Mouse (Mus musculus): ENCODE data around the gene Iqschfp. TPM values are rescaled to one million over a fixed set of nuclear protein-coding genes. Genes with fewer than 3 reads are reported as not detected.

Gene Iqschfp
- polyA plus RNA-seq, 1 experiment from 2014 or later = 0.10 TPM

DNA sequence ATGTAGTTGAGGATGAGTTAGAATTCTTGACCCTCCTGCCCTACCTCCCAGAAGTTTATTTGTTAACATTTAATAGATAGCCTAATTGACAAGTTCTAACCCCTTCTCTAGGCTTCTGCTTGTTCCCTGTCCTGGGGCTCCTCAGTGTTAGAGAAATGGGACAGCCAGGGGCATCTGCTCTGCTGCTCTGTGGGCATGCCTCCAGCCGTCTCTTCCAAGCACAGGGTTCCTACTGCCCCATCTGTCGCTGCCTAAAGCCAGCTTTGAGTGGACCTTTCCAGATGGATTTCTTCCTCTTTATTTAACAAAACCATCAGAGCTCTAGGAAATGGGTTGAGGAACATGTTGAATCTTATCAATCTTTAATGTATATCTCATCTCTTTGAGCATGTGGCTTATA lies 529.8 kb downstream of the Iqschfp start:
- no peaks in the 10 kb centered on the region for H3K27me3 ChIP-seq (ENCODE audit: control insufficient read depth, insufficient read depth, low read length)
- no peak for ATAC-seq (ENCODE audit: insufficient read depth, low FRiP score)
- H3K4me2 ChIP-seq (ENCODE audit: low read depth, low read length) = no peak overlapping the region
- H3K27ac ChIP-seq (ENCODE audit: low read length) = no peak overlapping the region
- no peaks in the 10 kb centered on the region for H3K9me3 ChIP-seq (replicated peaks; ENCODE audit: control insufficient read depth, low read length)
- no peaks in the 10 kb centered on the region for H3K4me1 ChIP-seq (ENCODE audit: control insufficient read depth, insufficient read depth, low read length)
- H3K4me3 ChIP-seq (replicated peaks; ENCODE audit: low read length) = no peak overlapping the region
- H3K9ac ChIP-seq (ENCODE audit: low read length) = no peak overlapping the region
- WGBS = 78% methylated on average over 2 of the region's 2 CpGs
- no peaks in the 10 kb centered on the region for H3K36me3 ChIP-seq (ENCODE audit: control insufficient read depth, insufficient read depth, low read length)

DNA sequence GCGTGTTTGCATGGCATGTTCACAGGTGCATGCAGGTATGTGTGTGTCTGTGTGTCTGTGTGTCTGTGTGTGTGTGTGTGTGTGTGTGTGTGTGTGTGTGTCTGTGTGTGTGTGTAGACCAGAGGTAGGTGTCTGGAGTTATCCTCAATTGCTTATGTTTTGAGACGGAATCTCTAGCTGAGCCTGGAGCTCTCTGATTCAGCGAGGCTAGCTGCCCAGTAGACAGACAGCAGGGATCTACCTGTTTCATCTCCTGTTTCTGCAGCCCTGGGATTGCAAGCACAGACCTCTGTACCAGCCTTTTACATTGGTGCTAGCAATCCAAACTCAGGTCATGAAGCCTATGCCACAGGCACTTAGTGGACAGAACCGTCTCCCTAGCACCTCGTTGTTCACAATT lies 536.0 kb downstream of the Iqschfp start:
- 77% methylated on average over 5 of the region's 5 CpGs for WGBS
- no peaks in the 10 kb centered on the region for H3K4me1 ChIP-seq (ENCODE audit: control insufficient read depth, insufficient read depth, low read length)
- ATAC-seq (ENCODE audit: insufficient read depth, low FRiP score) = no peak

DNA sequence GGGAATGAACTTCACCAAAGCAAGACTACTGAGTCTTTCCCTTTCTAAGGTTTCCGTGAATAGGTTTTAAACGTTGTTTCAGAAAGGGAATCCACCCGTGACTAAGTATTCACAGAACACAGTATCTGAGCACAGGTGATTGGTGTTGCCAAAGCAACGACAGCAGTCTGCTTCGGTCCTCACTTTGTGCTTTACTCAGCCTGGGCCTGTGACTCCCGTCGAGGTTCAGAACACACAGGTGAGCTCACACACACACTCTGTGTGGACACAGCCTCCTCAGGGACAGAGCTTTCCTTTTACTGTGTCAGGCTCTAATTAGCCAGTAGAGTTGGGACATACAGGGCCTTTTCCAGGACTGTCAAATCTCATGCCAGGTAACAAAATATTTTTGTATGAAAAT lies 542.4 kb downstream of the Iqschfp start:
- Histone ChIP-seq H3K9me3 (replicated peaks; ENCODE audit: control insufficient read depth, low read length) (no peaks in the 10 kb centered on the region), H3K36me3 (ENCODE audit: control insufficient read depth, insufficient read depth, low read length) (no peaks in the 10 kb centered on the region), H3K27ac (ENCODE audit: low read length) (no peak overlapping the region), H3K4me2 (ENCODE audit: low read depth, low read length) (no peak overlapping the region), H3K4me1 (ENCODE audit: control insufficient read depth, insufficient read depth, low read length) (no peaks in the 10 kb centered on the region), H3K27me3 (ENCODE audit: control insufficient read depth, insufficient read depth, low read length) (no peaks in the 10 kb centered on the region), H3K4me3 (replicated peaks; ENCODE audit: low read length) (no peak overlapping the region), H3K9ac (ENCODE audit: low read length) (no peak overlapping the region)
- 69% methylated on average over 7 of the region's 7 CpGs for WGBS
- no peak for ATAC-seq (ENCODE audit: insufficient read depth, low FRiP score)

More for the DNA sequence above, 536.0 kb downstream of the Iqschfp start:
- no peak overlapping the region for H3K9ac ChIP-seq (ENCODE audit: low read length)
- H3K9me3 ChIP-seq (replicated peaks; ENCODE audit: control insufficient read depth, low read length) = no peaks in the 10 kb centered on the region
- no peak overlapping the region for H3K4me3 ChIP-seq (replicated peaks; ENCODE audit: low read length)
- no peak overlapping the region for H3K4me2 ChIP-seq (ENCODE audit: low read depth, low read length)
- no peaks in the 10 kb centered on the region for H3K36me3 ChIP-seq (ENCODE audit: control insufficient read depth, insufficient read depth, low read length)
- no peaks in the 10 kb centered on the region for H3K27me3 ChIP-seq (ENCODE audit: control insufficient read depth, insufficient read depth, low read length)
- H3K27ac ChIP-seq (ENCODE audit: low read length) = no peak overlapping the region

DNA sequence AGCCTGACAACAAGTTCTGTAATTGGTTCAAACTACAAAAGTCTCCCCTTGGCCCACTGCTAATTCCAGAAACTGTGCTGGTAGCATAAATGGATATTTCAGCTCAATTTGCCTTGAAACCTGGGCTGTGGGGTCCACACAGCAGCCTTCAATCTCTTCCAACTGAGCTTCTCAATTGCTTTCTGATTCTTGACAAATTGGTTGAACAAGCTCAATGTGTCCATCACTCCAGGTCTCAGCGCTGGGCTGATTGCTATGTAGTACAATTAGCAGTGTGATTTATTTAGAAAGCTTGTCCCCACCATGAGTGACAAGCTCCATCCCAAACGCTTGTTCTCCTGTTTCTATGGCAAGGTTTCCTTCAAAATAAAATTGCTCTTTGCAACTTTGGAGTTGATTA lies 542.9 kb downstream of the Iqschfp start:
- Histone ChIP-seq H3K27me3 (ENCODE audit: control insufficient read depth, insufficient read depth, low read length) (no peaks in the 10 kb centered on the region), H3K9ac (ENCODE audit: low read length) (no peak overlapping the region), H3K4me1 (ENCODE audit: control insufficient read depth, insufficient read depth, low read length) (no peaks in the 10 kb centered on the region), H3K36me3 (ENCODE audit: control insufficient read depth, insufficient read depth, low read length) (no peaks in the 10 kb centered on the region), H3K4me2 (ENCODE audit: low read depth, low read length) (no peak overlapping the region), H3K4me3 (replicated peaks; ENCODE audit: low read length) (no peak overlapping the region), H3K27ac (ENCODE audit: low read length) (no peak overlapping the region), H3K9me3 (replicated peaks; ENCODE audit: control insufficient read depth, low read length) (no peaks in the 10 kb centered on the region)
- WGBS = 77% methylated on average over 2 of the region's 2 CpGs
- ATAC-seq (ENCODE audit: insufficient read depth, low FRiP score) = no peak

DNA sequence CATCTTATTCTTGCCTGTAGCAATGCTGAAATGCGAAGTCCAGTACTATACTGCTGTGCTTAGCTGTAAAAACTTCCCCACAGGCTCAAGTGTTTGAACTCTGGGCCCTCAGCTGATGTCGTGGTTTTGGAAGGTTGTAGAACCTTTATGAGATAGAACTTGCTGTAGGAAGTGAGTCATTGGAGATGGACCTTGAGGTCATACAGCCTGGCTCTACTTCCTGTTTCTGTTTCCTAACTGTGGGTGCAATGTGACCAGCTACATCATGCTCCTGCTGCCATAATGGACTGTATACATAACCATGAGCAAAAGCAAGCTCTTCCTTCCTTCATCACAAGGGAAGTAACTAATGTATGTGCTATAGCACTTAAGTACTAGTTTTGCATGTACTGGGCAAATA lies 556.4 kb downstream of the Iqschfp start:
- Histone ChIP-seq H3K27ac (ENCODE audit: low read length) (no peak overlapping the region), H3K4me1 (ENCODE audit: control insufficient read depth, insufficient read depth, low read length) (no peaks in the 10 kb centered on the region), H3K9me3 (replicated peaks; ENCODE audit: control insufficient read depth, low read length) (no peaks in the 10 kb centered on the region), H3K4me2 (ENCODE audit: low read depth, low read length) (no peak overlapping the region), H3K4me3 (replicated peaks; ENCODE audit: low read length) (no peak overlapping the region), H3K9ac (ENCODE audit: low read length) (no peak overlapping the region), H3K27me3 (ENCODE audit: control insufficient read depth, insufficient read depth, low read length) (no peaks in the 10 kb centered on the region), H3K36me3 (ENCODE audit: control insufficient read depth, insufficient read depth, low read length) (no peaks in the 10 kb centered on the region)
- no peak for ATAC-seq (ENCODE audit: insufficient read depth, low FRiP score)
- 79% methylated on average over 2 of the region's 2 CpGs for WGBS

DNA sequence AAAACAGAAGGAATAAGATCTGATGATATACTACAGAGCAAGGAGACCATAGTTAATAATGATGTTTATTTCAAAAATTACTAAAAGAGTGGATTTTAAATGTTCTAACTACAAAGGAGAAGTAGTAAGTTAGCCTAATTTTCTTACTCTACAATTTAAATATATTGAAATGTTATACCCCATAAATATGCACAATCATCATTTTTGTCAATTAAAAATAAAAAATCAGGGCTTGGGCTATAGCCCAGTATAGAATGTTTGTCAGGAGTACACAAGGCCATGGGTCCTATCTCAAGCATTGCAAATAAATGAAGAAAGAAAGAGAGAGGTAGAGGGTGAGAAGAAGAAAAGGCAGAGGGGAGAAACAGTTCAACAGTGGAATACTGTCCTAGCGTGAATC lies 559.6 kb downstream of the Iqschfp start:
- Histone ChIP-seq H3K4me3 (replicated peaks; ENCODE audit: low read length) (no peak overlapping the region), H3K4me1 (ENCODE audit: control insufficient read depth, insufficient read depth, low read length) (no peaks in the 10 kb centered on the region), H3K9ac (ENCODE audit: low read length) (no peak overlapping the region), H3K9me3 (replicated peaks; ENCODE audit: control insufficient read depth, low read length) (no peaks in the 10 kb centered on the region), H3K4me2 (ENCODE audit: low read depth, low read length) (no peak overlapping the region), H3K27me3 (ENCODE audit: control insufficient read depth, insufficient read depth, low read length) (no peaks in the 10 kb centered on the region), H3K27ac (ENCODE audit: low read length) (no peak overlapping the region), H3K36me3 (ENCODE audit: control insufficient read depth, insufficient read depth, low read length) (no peaks in the 10 kb centered on the region)
- ATAC-seq (ENCODE audit: insufficient read depth, low FRiP score) = no peak
- WGBS = 95% methylated on average over 1 of the region's 1 CpGs

DNA sequence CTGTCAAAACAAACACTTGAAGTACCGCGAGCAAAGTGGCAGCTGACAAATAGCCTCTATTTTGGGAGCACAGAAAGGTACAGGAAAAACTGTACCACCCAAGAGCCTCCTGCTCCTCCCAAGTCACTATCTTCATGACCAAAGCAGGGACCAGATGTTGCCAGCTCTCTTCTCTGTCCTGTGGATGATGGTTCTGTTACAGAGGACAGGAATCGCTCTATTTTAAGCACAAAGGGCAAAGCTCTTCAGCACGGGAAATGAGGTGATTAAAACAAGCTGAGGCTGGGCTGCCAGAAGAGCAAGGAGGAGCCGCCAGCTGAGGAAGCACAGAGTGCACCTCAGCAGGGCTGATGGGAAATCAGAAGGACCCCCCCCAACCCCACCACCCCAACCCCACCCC lies 561.2 kb downstream of the Iqschfp start:
- Histone ChIP-seq H3K4me2 (ENCODE audit: low read depth, low read length) (no peak overlapping the region), H3K4me1 (ENCODE audit: control insufficient read depth, insufficient read depth, low read length) (no peaks in the 10 kb centered on the region), H3K4me3 (replicated peaks; ENCODE audit: low read length) (no peak overlapping the region), H3K36me3 (ENCODE audit: control insufficient read depth, insufficient read depth, low read length) (no peaks in the 10 kb centered on the region), H3K27me3 (ENCODE audit: control insufficient read depth, insufficient read depth, low read length) (no peaks in the 10 kb centered on the region), H3K9me3 (replicated peaks; ENCODE audit: control insufficient read depth, low read length) (no peaks in the 10 kb centered on the region), H3K27ac (ENCODE audit: low read length) (no peak overlapping the region), H3K9ac (ENCODE audit: low read length) (no peak overlapping the region)
- no peak for ATAC-seq (ENCODE audit: insufficient read depth, low FRiP score)
- 10% methylated on average over 5 of the region's 5 CpGs for WGBS

DNA sequence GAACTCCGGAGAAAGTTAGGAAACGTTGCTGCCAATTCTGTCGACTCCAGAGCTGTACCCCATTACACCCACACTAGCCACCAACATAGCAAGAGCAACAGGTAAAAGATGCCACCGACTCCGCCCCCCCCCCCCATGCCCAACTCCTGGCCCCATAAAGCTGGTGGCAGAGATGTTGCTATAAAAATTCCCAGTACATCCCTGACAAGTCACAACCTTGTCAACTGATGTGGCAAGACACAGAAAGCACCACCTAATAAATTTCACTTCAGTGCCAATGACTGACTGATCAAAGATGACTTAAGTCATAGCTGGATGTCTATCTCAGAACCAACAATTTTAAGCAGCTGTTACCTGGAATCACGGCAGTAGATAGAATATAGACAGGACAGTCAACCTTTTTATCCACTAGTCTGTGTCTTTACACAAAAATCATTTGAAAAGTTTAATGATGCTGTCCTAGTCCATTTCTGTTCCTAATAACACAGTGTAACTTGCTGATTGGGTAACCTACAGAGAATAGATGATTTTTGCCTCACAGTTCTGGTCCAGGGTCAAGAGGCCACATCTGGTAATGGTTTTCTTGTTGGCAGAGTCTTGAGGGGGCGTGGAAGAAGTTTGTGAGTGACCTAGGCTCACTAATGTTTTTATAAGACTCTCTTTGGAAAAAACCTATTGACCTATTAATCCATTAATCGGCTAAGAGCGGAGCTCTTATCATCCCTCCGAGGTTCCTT lies 561.9 kb downstream of the Iqschfp start:
- H3K27me3 ChIP-seq (ENCODE audit: control insufficient read depth, insufficient read depth, low read length) = no peaks in the 10 kb centered on the region
- H3K4me3 ChIP-seq (replicated peaks; ENCODE audit: low read length) = no peak overlapping the region
- H3K4me1 ChIP-seq (ENCODE audit: control insufficient read depth, insufficient read depth, low read length) = no peaks in the 10 kb centered on the region
- 51% methylated on average over 10 of the region's 10 CpGs for WGBS
- H3K9ac ChIP-seq (ENCODE audit: low read length) = no peak overlapping the region
- no peaks in the 10 kb centered on the region for H3K36me3 ChIP-seq (ENCODE audit: control insufficient read depth, insufficient read depth, low read length)
- ATAC-seq (ENCODE audit: insufficient read depth, low FRiP score) = no peak
- H3K9me3 ChIP-seq (replicated peaks; ENCODE audit: control insufficient read depth, low read length) = no peaks in the 10 kb centered on the region
- H3K27ac ChIP-seq (ENCODE audit: low read length) = no peak overlapping the region
- no peak overlapping the region for H3K4me2 ChIP-seq (ENCODE audit: low read depth, low read length)

DNA sequence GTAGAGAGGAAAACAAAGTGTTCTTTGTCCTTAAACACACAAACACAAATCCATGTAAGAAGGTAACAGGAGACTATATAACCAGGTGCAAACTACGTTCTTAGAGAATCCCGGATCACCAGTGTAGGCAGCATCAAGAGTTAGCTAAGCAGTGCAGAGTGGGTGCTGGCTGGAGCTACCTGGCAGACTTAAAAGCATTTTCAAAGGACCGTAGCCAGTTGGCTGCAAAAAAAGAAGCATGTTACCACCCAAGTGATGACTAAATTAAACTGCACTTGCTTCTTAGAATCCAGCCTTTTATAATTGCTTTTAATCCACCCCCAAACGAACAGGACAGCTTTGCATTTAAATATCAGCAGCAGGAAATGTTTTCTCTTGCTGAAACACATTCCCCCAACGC lies 574.6 kb downstream of the Iqschfp start:
- no peaks in the 10 kb centered on the region for H3K36me3 ChIP-seq (ENCODE audit: control insufficient read depth, insufficient read depth, low read length)
- no peak overlapping the region for H3K4me2 ChIP-seq (ENCODE audit: low read depth, low read length)
- 49% methylated on average over 5 of the region's 5 CpGs for WGBS
- no peak overlapping the region for H3K4me3 ChIP-seq (replicated peaks; ENCODE audit: low read length)
- no peaks in the 10 kb centered on the region for H3K27me3 ChIP-seq (ENCODE audit: control insufficient read depth, insufficient read depth, low read length)
- peaks cover 14% of the 10 kb centered on the region for H3K4me1 ChIP-seq (ENCODE audit: control insufficient read depth, insufficient read depth, low read length)
- no peak for ATAC-seq (ENCODE audit: insufficient read depth, low FRiP score)
- H3K27ac ChIP-seq (ENCODE audit: low read length) = no peak overlapping the region
- H3K9me3 ChIP-seq (replicated peaks; ENCODE audit: control insufficient read depth, low read length) = no peaks in the 10 kb centered on the region
- no peak overlapping the region for H3K9ac ChIP-seq (ENCODE audit: low read length)
